Mouse (Mus musculus): ENCODE data around the gene Katnal1.

Katnal1 gene

GRCm38 (mm10) chr5:148885821-148886609 lies 43.1 kb downstream of the Katnal1 start:
- in situ Hi-C loops (cut with MboI, MseI), result no loop called here

- in situ Hi-C loops (cut with MboI, MseI), result no loop called here
Measured at GRCm38 (mm10) chr5:148883671-148884070, 45.4 kb downstream of the Katnal1 start.

- in situ Hi-C loops (cut with MboI, MseI), result no loop called here
Measured at GRCm38 (mm10) chr5:148879218-148879617, 49.9 kb downstream of the Katnal1 start.

- in situ Hi-C loops (cut with MboI, MseI), result no loop called here
Measured at GRCm38 (mm10) chr5:148873116-148873515, 56.0 kb downstream of the Katnal1 start.

GRCm38 (mm10) chr5:148869583-148869982 lies 59.5 kb downstream of the Katnal1 start:
- in situ Hi-C loops (cut with MboI, MseI), result no loop called here

GRCm38 (mm10) chr5:148867766-148868165 lies 61.4 kb downstream of the Katnal1 start:
- in situ Hi-C loops (cut with MboI, MseI), result no loop called here

GRCm38 (mm10) chr5:148867171-148867570 lies 61.9 kb downstream of the Katnal1 start:
- in situ Hi-C loops (cut with MboI, MseI), result no loop called here

- in situ Hi-C loops (cut with MboI, MseI), result no loop called here
Measured at GRCm38 (mm10) chr5:148866571-148866970, 62.5 kb downstream of the Katnal1 start.

GRCm38 (mm10) chr5:148863409-148863808 lies 65.7 kb downstream of the Katnal1 start:
- in situ Hi-C loops (cut with MboI, MseI), result no loop called here

- in situ Hi-C loops (cut with MboI, MseI), result no loop called here
Measured at GRCm38 (mm10) chr5:148862853-148863252, 66.3 kb downstream of the Katnal1 start.

GRCm38 (mm10) chr5:148862136-148862535 lies 67.0 kb downstream of the Katnal1 start:
- in situ Hi-C loops (cut with MboI, MseI), result no loop called here

GRCm38 (mm10) chr5:148857522-148857921 lies 71.6 kb downstream of the Katnal1 start:
- in situ Hi-C loops (cut with MboI, MseI), result no loop called here

- in situ Hi-C loops (cut with MboI, MseI), result no loop called here
Measured at GRCm38 (mm10) chr5:148855047-148855446, 74.1 kb downstream of the Katnal1 start.

GRCm38 (mm10) chr5:148854166-148854565 lies 75.0 kb downstream of the Katnal1 start:
- in situ Hi-C loops (cut with MboI, MseI), result no loop called here

GRCm38 (mm10) chr5:148849516-148849915 lies 79.6 kb downstream of the Katnal1 start:
- in situ Hi-C loops (cut with MboI, MseI), result no loop called here

GRCm38 (mm10) chr5:148847032-148847431 lies 82.1 kb downstream of the Katnal1 start:
- in situ Hi-C loops (cut with MboI, MseI), result no loop called here

- in situ Hi-C loops (cut with MboI, MseI), result no loop called here
Measured at GRCm38 (mm10) chr5:148837069-148837468, 92.1 kb downstream of the Katnal1 start.

- in situ Hi-C loops (cut with MboI, MseI), result no loop called here
Measured at GRCm38 (mm10) chr5:148831596-148832257, 97.4 kb downstream of the Katnal1 start.

- in situ Hi-C loops (cut with MboI, MseI), result no loop called here
Measured at GRCm38 (mm10) chr5:148831141-148831547, 98.0 kb downstream of the Katnal1 start.

GRCm38 (mm10) chr5:148825732-148826131 lies 103.4 kb downstream of the Katnal1 start:
- in situ Hi-C loops (cut with MboI, MseI), result no loop called here

- in situ Hi-C loops (cut with MboI, MseI), result no loop called here
Measured at GRCm38 (mm10) chr5:148822772-148823171, 106.3 kb downstream of the Katnal1 start.

Data from T-helper 1 cell (primary cell).